Mouse (Mus musculus): ENCODE data around the gene Gtf3c2.

DNA sequence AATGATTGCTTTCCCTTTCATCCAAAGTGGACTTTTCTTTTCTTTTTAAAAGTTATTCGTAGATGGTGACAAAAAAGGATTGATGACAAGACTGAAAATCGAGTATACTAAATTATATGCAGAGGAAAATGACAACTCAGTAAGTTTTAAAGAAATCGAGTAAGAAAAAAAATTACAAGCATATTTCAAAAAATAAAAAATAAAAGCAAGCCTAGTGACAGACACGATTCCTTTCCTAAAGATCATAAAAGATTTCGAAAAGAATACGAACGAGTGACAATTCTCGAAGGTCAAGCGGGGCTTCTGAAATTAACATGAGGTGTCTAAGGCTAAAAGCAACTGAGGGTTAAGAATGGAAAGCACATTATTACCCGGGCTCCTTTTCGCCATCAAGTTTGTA lies 39.5 kb upstream of the Gtf3c2 start:
- TF ChIP-seq POLR2A (IDR thresholded peaks at IDR 0.05; ENCODE audit: insufficient read depth, low read depth, low read length) (no peak), CTCF (IDR thresholded peaks at IDR 0.05; ENCODE audit: insufficient read depth, low read depth, low read length) (no peak)

All from olfactory bulb, adult 2 months (tissue).